Mouse (Mus musculus): ENCODE data around the gene Slc19a1.

Slc19a1 gene

GRCm38 (mm10) chr10:77033323-77034025 lies 1.4 kb downstream of the Slc19a1 start:
- ATAC-seq (ENCODE audit: low TSS enrichment) = no peak; the same call in 1 of the 2 replicates

DNA sequence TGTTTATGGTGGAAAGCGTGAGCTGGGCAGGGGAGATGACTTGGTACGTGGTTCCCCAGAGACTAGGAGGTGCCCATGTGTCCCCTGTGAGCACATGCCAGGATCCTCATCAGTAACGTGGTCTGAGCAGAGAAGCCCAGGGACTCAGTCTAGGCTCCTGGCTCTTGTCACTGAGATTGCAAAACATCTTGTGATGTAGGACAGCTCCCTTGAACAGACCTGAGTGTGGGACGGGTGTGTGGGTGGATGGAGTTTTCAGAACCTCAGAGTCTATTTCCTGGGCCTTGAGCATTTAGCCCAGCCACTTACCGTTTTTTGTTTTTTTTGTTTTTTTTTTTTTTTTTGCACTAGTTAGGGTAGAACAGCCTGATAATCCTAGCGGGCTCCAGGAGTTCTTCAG lies 3.4 kb downstream of the Slc19a1 start:
- ATAC-seq (ENCODE audit: low TSS enrichment) = peak; percentile 56

DNA sequence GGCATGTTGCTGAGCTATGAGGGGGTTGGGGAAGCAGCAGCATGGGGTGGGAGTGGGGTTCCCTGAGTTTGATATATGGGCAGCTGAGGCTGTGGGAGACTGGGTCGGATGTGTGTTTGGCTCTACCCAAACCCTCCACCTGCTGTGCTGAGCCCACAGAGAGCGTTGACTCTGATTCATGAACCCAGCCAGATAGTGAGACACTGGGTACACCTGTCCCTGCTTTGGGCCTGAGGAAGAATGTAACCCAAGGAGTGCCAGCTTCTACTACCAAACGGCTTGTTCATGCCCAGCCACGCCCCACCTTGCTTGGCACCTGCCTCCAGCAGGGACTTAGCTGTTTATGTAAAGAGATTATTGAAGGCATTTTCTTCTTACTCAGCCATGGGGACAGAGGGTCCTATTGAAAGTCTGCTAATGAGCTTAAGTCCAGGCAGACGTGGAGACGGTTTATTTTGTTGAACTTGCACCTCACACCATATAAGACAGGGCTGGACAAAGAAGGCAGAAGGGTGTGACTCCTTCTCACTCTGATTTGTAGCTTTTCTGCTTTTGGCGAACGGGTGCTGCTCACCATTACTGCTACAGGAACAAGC lies 6.6 kb downstream of the Slc19a1 start:
- no peak for ATAC-seq (ENCODE audit: low TSS enrichment)

DNA sequence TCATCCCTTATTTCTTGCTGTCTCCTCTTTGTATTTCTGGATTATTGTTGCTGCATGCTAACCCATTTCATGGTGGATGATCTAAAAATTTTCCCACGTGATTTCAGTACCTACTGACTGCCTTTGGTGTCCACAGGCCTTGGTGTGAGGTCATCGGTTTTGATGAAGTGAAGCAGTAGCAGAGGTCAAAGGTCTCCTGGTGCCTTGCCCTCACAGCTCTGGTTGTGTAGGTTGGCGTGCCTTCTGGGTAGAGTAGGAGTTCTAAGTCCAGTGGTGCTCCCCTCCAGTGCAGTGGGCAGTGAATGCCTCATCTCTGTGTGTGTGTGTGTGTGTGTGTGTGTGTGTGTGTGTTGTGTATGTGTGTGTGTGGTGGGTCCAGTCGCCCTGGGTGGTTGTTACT lies 16.2 kb downstream of the Slc19a1 start:
- no peak for ATAC-seq (ENCODE audit: low TSS enrichment)

GRCm38 (mm10) chr10:77048606-77049005 lies 16.6 kb downstream of the Slc19a1 start:
- no peak for ATAC-seq (ENCODE audit: low TSS enrichment)

GRCm38 (mm10) chr10:77056768-77057167 lies 24.7 kb downstream of the Slc19a1 start:
- ATAC-seq (ENCODE audit: low TSS enrichment) = no peak

GRCm38 (mm10) chr10:77061426-77061825 lies 29.4 kb downstream of the Slc19a1 start:
- ATAC-seq (ENCODE audit: low TSS enrichment) = no peak

DNA sequence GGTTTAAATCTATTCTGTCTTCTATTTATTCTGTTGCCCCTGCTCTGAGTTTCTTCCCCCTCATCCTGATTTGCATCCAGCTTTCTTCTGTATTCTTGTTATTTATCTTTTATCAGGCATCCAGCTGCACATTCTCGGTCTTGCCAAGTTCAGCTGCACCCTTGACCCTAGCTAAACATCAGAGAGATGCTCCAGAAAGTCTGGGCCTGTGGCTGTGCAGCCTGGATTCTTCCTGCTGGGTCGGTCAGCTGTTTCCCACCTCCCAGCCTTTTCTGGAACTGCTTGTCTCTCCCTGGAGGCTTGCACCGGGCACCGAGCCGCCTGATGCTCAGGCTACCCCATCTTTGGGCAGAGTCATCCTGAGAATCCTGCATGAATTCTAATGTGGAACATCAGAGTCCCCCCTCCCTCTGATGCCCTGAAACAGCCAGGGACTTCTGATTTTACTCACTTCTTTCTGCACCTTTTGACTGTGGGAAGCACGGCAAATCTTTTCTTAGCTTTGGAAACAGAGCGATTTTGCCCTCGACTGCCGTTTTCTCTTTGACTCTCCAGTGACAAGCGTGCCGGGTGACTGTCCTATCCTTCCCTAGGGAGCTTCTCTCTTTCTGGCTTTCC lies 30.5 kb downstream of the Slc19a1 start:
- no peak for ATAC-seq (ENCODE audit: low TSS enrichment)

DNA sequence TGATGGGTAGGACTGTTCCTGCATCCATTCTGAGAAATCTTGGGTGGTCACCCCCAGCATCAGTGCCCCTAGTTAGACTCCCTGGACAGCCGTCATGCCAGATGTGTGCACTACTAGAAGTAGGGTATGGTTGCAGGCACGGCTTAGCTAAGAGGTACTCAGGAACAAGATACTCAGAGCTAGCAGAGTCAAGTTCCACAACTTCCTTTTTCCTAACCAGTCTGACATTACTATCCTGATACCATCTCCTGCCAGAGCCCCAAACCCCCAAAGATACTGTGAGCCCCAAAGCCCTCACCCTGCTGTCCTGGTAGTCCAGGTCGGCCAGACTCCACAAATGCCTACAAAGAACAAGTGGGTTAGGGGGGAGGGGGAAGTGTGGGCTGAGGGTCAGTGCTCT lies 32.2 kb downstream of the Slc19a1 start:
- ATAC-seq (ENCODE audit: low TSS enrichment) = no peak

DNA sequence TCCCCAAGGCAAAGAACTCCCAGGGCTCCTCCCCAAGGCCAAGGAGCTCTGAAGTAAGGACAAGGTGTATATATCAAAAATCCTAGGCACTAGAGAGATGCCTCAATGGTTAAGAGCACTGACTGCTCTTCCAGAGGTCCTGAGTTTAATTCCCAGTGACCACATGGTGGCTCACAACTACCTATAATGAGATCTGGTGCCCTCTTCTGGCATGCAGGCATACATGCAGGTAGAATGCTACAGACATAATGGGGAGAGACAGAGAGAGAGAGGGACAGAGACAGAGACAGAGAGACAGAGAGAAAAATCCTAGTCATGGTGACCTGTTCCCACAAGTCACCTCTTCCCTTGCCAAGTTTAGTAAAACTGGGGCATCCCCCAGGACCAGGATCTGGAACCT lies 32.6 kb downstream of the Slc19a1 start:
- no peak for ATAC-seq (ENCODE audit: low TSS enrichment)

GRCm38 (mm10) chr10:77068469-77068868 lies 36.4 kb downstream of the Slc19a1 start:
- ATAC-seq (ENCODE audit: low TSS enrichment) = no peak

DNA sequence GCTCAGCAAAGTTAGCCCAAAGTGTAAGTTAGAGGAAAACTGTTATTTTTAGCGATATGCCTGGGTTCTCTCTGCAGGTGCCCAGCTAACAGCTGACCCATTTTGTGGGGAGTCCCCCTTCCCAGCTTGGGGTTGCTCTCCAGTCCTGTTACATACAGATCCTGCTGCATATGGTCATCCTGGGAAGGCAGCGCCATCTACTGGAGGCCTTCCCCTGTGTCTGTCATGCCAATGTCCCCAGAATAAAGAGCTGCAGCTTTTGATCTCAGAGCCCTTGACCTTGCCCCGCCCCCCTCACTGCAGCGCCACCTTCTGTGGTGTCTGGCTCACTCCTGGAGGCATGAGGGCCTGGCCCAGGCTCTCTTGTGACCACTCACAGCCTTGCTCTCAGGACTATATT lies 38.0 kb downstream of the Slc19a1 start:
- peak; percentile 69 for ATAC-seq (ENCODE audit: low TSS enrichment)

GRCm38 (mm10) chr10:77074276-77074974 lies 42.4 kb downstream of the Slc19a1 start:
- no peak for ATAC-seq (ENCODE audit: low TSS enrichment)

GRCm38 (mm10) chr10:77078456-77078855 lies 46.4 kb downstream of the Slc19a1 start:
- ATAC-seq (ENCODE audit: low TSS enrichment) = no peak

DNA sequence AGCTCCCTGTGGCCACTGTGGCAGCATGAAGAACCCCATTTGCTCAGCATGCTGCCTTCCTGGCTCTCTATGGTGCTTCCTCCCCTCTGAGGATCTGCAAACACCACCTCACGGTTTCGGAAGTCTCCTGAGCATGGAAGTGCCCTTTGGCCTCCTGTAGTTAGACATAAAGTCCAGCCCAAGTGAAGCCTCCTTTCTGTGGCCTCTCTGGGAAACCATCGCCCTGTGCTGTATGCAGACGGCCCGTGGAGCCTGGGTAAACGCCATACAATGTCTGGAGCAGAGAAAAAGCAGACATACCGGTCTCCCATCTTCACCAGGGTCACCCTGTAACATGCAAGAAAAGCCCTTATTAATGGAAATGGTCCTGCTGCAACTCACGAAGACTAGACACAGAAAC lies 46.9 kb downstream of the Slc19a1 start:
- ATAC-seq (ENCODE audit: low TSS enrichment) = no peak

DNA sequence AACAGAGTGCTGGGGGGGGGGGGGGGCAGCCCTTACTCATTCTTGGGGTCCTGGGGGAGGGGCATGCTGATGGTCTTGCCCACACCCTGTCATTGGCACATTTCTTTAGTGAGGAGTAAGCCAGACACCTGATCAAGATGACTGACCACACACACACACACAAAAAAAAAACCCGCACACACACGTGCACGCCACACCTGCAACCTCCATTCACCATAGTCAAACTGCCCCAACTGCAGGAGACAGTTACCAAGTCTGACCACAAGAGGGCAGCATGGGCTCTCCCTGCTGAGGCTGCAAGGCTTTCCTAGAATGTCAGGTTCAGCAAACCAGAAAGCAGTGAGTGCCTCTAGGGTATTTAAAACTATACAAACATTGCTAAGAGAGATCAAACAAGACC lies 50.4 kb downstream of the Slc19a1 start:
- ATAC-seq (ENCODE audit: low TSS enrichment) = peak; percentile 94

GRCm38 (mm10) chr10:77082921-77083320 lies 50.9 kb downstream of the Slc19a1 start:
- peak; percentile 62; the same call in 1 of the 2 replicates for ATAC-seq (ENCODE audit: low TSS enrichment)

- ATAC-seq (ENCODE audit: low TSS enrichment) = no peak
These were observed 52.5 kb downstream of the Slc19a1 start for GRCm38 (mm10) chr10:77084568-77084967.

GRCm38 (mm10) chr10:77089336-77089735 lies 57.3 kb downstream of the Slc19a1 start:
- no peak for ATAC-seq (ENCODE audit: low TSS enrichment)

- no peak for ATAC-seq (ENCODE audit: low TSS enrichment)
These were observed 58.0 kb downstream of the Slc19a1 start for GRCm38 (mm10) chr10:77090063-77090462.

DNA sequence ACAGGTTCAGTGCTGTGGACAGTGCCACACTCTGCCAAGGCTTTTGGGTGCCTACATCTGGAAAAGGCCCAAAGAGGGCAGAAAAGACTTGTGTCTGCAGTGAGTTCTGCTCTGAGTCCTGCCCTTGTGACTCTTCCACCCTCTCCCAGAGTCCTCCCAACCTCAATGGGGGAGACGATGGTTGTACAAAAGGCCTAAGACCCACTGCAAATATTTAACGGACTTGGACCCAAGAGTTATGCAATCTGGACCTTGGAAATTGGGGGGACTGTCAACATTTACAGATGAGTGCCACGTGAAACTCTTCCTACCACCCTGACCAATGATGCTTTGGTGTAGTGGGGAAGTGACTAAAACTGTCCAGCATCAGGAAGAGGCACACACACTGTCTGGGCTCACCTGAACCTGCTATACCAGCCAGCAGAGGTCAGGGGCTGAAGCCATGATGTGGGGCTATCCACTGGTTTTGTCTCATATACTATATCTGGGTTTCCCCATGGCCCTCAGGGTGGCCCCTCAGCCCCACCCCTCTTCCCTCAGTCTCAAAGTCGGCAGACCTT lies 59.6 kb downstream of the Slc19a1 start:
- ATAC-seq (ENCODE audit: low TSS enrichment) = no peak

DNA sequence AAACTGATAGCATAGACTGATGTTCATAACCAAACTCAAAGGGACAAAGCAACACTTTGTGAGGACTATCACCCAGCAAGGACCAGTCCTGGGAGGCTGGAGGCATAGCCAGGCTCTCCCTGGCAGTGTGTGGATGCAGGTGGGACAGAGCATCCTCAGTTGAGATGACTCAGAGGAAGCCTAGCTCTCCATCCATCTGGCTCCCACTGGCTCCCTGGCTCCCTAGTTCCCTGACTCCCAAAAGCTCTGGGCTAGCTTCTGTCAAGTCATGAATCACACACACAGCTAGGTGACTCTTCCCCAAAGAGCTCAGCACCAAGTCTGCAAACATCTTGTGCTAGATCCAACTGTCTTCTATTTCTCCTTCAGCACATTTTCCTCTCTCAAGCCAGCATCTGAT lies 61.8 kb downstream of the Slc19a1 start:
- ATAC-seq (ENCODE audit: low TSS enrichment) = peak; percentile 96
